Mouse (Mus musculus) T-helper 17 cell (primary cell): ENCODE results near the gene Kcnj14.

Experiments used
- in situ Hi-C, 2 experiments: fragments of 300-600 bp; cut with MboI, MseI; formaldehyde crosslinking; loops; 1 replicate in 1 of 2; 2 replicates in 1 of 2; pipeline ENCODE4 v1.15.1; 2025; ENCODE audit warnings: high pct_unique_total_duplicates in 2 of 2

Kcnj14 gene

DNA sequence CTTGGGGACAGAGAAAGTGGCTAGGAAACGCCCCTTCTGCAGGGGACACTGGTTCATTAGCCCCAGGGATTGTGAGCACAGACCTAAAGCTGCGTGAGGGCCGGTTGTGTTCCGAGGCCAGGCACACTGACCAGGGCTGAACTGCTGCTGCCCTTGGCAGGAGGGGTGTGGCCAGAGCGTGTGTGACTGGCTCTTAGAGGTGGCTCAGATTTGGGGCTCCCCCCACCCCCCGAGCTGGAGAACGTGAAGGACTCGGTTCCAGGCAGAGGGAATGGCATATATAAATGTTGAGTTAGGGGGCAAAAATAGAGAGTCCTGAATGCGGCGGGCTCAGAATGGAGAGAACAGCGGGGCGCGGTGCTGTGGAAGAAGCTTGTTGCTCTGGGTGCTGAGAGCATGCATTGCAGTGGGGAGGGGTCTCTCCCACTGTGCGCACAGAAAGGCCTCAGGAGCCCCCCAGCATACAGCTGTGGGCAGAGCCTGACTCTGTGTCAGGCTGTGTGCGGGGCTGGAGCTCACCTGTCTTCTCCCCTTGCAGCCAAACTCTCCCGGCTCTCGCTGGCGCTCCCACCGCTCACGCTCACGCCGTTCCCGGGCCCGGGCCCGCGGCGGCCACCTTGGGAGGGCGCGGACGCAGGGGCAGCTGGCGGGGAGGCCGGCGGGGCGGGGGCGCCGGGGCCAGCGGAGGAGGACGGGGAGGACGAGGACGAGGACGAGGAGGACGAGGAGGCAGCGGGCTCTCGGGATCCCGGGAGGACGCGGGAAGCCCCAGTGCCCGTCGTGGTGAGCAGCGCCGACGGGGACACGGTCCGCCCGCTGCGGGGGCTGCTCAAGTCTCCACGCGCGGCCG lies 26.7 kb downstream of the Kcnj14 start:
- in situ Hi-C loops: no loop called here

DNA sequence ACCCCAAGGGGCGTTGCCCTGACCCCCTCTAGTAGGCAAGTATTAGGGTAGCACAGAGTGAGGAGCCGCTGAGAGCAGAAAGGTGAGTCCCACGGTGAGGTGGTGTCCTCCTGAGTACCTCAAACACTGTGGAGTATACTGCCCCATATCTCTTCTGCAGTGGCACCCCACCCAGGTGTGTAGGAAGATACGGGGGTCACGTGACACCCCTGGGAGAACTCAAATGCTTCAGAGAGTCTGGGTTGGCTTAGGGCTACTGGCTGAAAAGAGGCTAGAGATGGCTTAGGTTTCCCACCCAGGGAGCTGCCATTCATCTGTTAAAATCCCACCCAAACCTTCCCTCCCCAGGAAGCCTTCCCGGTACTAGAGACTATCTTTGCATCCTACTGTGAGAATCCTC lies 27.6 kb downstream of the Kcnj14 start:
- in situ Hi-C loops: no loop called here

DNA sequence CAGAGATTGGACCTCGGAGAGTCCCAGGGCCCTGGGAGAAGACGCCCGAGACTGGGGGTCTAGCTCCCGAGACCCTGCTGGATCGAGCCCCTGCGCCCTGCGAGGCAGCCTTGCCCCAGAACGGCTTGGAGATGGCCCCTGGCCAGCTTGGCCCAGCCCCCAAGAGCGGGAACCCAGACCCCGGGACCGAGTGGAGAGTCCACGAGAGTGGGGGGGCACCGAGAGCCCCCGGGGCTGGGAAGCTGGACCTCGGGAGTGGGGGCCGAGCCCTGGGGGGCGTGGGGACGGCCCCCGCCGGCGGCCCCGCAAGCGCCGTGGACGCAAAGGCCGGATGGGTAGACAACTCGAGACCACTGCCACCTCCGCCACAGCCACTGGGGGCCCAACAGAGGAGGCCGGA lies 29.6 kb downstream of the Kcnj14 start:
- in situ Hi-C loops: no loop called here

DNA sequence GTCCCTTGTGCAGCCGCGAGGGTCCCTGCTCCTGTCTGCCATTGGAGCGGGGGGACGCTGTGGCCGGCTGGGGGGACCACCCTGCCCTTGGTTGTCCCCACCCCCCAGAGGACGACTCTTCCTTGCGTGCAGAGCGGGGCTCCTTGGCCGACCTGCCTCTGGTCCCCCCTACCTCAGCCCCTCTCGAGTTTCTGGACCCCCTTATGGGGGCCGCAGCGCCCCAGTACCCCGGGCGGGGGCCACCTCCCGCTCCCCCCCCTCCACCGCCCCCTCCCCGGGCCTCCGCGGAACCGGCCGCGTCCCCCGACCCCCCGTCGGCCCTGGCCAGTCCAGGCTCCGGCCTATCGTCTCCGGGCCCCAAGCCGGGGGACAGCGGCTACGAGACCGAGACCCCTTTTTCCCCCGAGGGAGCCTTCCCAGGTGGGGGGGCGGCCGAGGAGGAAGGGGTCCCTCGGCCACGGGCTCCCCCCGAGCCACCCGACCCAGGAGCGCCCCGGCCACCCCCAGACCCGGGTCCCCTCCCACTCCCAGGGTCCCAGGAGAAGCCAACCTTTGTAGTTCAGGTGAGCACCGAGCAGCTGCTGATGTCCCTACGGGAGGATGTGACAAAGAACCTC lies 30.5 kb downstream of the Kcnj14 start:
- in situ Hi-C loops: no loop called here

DNA sequence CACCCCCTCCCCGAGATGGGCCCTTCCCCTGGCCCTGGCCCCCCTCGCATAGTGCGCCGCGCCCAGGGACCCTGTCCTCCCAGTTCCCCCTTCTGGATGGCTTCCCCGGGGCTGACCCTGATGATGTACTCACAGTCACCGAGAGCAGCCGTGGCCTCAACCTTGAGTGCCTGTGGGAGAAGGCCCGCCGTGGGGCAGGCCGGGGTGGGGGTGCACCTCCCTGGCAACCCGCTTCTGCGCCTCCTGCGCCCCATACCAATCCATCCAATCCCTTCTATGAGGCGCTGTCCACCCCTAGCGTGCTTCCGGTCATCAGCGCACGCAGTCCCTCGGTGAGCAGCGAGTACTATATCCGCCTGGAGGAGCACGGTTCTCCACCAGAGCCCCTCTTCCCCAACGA lies 31.3 kb downstream of the Kcnj14 start:
- in situ Hi-C loops: no loop called here

DNA sequence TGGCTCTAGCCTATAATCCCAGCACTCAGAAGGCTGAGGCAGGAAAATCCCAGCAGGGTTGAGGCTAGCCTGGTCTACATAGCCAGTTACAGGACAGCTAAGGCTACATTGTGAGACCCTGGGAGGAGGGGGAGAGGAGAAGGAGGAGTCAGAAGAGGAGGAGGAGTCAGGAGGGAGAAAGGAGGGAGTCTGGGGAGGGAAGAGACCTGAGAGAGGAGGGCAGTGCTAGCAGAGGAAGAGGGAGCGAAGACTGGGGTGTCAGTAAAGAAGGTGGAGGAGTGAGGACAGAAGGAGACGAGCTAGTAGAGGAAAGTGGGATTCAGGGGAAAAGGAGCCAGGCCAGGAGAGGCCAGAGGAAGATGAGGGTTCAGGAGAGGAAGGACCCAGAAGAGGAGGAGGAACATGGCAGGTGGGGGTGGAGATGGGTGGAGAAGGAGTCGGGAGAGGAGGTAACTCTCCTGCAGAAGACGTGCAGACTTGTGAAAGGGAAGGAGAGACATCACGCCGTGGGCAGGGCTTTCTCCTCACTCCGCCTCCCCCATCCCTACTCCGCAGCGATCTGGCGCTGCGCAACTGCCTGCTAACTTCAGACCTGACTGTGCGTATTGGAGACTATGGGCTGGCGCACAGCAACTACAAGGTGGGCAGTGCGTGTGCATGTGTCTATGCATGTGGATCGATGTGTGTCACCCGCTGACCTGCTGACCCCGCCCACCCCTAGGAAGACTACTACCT lies 32.7 kb downstream of the Kcnj14 start:
- in situ Hi-C loops: no loop called here

DNA sequence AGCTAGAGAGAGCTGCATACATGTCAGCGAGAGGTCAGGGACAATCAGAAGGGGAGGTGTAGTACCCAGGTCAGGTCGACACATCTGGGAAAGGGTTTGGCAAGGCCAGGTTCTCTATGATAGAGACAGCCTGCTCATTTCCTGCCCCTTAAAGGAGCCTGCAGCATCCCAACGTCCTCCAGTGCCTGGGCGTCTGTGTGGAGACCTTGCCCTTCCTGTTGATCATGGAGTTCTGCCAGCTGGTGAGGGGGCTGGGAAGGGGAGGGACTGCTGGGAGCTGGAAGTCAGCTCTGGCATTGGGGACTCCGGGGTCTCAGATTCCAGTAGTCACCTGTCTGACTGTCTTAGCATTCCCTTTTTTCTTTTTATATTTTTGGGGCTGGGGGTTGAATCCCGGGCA lies 33.9 kb downstream of the Kcnj14 start:
- in situ Hi-C loops: no loop called here

DNA sequence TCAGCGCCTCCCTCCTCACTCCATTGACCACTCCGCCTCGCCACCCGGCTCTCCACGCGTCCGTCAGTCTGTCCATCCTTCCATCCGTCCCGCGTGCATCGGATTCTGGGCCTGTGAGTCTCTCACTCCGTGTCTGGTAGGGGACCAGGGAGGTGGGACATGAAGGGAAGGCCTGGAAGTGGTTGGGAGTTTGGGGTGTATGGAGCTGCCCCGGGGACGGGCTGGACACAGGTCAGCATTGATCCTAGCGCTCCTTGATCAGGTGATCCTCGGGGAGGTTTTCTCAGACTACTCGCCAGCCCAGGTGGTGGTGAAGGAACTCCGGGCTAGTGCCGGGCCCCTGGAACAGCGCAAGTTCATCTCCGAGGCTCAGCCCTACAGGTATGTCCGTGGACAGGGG lies 36.9 kb downstream of the Kcnj14 start:
- in situ Hi-C loops: no loop called here

DNA sequence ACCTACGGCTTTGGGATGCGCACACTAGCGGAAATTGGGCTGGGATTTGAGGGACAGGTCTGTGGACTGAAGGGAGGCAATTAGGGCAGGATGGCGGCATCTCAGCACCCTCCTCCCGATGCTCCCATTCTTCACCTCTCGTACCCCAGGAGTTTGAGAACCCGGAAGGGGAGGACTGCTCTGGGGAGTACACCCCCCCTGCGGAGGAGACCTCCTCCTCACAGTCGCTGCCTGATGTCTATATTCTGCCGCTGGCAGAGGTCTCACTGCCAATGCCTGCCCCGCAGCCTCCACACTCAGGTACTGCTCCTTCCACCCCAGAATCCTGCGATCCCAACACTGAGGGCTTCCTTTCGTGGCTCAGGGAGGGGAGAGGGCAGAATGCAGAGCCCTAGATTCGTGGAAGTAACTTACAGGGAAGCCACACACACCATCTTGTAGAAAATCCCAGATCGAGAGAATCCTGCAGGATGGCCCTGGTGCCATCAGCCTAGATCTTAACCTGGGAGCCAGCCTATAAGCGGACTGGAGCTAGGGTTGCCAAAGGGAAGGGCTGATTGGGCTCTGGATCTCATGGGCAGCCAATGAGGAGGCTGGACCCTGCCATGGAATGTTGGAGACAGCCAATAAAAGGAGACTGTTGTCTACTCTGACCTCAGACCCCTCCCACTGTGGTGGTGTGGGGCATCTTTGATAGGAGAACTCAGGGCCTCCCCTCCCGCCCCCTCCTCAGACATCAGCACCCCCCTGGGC lies 37.7 kb downstream of the Kcnj14 start:
- in situ Hi-C loops: no loop called here

DNA sequence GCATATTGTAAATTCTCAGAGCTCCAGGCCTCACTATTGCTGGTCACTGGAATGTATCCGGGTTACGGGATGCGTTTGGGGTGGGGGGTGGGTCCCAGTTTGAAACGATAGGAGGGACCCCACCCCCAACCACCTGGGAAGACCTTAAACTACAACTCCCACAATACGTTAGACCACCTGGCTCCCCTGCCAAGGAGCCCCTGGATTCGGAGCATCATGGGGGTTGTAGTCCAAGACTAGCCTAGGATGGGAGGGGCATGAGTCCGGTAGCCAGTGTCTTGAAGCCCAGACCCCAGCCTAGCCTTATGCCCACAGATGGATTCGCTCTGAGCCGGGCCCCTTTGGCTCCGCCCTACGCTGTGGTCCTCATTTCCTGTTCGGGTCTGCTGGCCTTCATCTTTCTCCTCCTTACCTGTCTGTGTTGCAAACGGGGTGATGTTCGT lies 38.4 kb downstream of the Kcnj14 start:
- in situ Hi-C loops: no loop called here

DNA sequence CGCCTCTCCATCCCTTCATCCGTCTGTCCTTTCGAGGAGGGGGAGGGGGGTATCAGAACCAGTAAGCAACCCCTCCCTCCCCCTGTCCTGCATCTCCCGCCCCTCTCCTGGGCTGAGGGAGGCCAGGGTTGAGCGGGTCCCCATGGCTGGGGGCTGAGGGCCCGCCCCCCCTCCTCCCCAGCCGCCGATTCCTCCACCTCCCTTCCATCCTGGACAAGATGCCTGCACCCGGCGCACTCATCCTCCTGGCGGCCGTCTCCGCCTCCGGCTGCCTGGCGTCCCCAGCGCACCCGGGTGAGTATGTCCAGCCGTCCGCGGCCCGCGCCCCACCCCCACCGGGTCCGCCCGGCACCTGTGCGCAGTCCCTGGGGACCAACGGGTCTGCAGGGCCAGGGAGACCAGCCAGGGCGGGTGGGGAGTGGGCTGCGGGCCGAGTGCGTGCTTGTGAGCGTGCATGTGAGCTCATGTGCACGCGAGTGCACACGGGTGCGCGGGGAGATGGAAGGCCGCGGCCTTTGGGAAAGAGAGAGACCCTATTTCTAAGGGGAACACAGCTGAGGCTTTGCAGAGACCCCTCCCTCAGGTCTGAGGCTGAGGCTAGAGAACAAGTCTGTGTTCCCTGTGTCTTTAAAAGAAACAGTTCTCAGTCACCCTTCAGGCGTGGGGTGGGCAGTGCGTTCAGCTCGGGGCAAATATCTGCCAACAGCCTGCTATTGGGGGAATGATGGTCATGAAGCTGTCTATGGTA lies 39.0 kb downstream of the Kcnj14 start:
- in situ Hi-C loops: no loop called here

DNA sequence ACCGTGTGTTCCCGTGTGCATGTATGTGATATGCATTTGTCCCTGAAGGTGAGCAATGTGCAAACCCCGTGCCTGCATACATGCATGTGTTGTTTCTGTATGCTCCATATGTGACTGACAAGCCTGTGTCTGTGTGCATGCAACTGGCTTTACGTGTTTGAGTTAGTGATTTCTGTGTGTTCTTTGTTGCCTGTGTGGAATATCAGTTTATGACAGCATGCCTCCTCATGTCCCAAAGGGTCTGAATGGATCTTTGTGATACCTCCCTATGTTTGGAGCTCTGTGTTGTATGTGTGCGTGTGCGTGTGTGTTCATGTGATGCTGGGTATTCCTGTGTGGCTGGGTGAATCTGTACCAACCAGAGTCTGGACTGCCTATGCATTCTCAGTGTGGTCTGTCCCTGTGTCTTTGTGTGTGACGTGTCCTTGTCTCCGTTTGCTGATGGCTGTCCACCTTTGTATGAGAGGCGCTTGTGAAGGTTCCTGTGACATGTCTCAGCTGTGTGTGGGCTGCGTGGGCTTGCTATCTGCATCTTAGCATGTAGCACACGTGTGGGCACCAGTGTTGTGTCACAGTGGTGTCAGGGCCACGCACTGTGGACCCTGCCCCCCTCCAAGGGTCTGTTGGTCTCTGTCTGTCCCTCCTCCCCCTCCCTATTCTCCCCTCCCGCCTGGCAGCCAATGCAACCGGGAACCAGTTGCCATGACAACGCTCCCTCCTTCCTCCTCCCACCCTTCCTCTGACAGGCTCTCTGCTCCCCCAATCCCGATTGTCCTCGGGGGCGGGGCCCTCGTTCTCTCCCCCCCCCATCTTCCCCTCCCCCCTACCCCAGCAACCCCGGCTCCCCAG lies 39.8 kb downstream of the Kcnj14 start, which contains the start of gene Sult2b1:
TSS of gene Sult2b1 (minus strand) at position 146 of the 849 bp plus-strand sequence.
- in situ Hi-C loops: no loop called here

DNA sequence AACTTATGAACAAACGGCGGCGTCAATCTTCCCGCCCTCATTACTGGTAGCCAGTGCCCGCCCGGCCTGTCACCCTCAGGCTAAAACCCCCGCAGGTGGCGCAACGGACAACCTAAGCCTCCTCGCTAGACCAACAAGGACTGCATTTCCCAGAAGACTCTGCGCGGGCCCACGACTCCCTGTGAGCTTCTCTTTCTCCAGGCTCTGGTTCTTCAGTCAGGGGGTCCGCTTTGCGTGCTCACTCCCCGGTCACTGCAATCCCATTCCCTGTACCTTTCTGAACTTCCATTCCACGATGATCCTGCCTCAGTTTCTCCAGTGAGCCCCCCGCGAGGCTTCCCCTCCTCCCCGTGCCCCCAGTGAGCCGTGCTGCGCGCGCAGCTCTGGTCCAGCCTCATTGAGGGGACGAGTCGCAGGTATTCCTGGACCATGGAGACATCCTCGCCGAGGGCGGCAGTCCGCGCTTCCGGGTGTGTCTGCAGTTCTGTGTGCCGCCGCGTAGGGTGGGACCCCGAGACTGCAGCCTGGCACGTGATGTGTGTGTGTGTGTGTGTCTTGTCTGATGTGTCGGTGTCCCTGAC lies 41.0 kb downstream of the Kcnj14 start, which contains the start of gene Lmtk3:
TSS of gene Lmtk3 (plus strand) at position 228 of the 581 bp plus-strand sequence.
- in situ Hi-C loops: no loop called here

DNA sequence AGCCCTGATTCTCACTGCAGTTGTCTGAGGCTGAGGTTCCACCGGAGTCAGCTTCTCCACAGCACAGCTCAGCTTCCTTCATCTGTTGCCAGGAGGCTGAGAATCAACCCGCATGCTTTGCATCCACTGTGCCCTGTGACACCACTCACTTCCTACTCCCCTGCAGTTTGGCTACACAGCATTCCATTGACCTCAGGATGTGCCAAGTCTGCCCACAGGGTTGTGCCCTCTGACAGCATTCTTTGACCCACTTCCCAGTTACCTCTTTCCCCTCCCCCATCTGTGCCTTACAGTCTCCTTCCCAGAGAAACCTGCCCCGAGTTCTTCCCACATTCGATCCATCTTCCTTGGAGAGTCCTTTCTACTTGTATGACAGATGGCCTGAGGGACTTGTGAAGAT lies 42.3 kb downstream of the Kcnj14 start:
- in situ Hi-C loops: no loop called here

DNA sequence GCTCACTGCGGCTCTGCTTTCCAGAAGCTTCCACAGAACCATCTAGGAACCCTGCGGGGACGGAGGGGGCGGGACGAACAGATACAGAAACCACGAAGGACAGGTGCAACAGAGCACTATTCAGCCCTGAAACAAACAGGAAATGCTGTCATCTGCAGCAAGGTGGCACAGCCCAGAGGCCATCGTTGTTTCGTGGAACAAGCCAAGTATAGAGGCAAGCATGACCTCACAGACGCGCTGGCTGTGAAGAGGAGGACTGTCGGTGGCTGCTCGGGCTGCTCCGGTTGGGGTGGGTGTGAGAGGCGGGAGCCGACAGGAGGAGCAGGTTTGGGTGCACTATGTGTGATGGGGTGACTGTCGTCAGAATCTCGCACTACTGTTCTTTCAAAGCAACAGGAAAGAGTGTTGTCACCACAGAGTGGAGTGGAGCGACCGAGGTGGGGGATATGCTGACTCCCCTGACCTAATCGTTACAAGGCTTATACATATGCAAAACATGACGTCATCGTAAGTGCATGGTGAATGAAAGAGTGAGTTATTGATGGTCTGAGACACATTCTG lies 45.4 kb downstream of the Kcnj14 start:
- in situ Hi-C loops: no loop called here

DNA sequence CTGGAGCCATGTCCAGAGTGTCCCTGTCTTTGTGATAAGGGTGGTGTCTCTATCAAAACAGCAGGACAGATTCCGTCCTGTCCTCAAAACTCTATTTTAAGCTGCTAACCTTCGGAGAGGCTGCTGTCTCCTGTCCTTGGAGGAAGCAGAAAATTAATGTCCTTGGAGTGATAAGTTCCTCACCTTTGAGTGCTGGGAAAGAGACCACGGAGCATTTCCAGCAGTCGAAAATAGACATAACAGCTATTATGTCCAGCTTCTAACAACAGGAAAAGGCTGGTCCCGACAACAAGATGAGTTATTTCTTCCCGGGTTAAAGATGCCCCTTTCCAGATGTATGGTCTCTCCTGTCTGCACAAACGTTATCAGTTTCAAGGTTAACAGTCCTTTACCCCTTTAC lies 49.3 kb downstream of the Kcnj14 start:
- in situ Hi-C loops: no loop called here

DNA sequence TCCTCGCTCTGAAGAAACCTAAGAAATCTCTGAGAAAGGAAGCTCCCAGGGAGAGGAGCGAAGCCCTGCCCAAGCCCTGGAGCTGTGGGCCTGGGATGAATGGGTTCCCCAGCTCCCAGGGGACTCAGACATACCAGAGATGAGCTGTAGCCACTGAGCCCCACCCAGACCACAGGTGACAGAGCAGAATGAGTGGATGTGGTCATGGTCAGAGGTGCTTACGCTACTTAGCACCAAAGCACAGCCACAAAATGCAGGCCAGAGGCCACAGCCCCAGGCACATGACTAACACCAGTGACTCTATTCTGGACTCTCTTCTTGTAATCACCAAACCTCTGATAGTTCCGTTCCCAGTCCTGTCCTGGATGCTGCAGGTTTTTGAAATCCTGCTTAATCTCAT lies 53.5 kb downstream of the Kcnj14 start:
- in situ Hi-C loops: no loop called here

DNA sequence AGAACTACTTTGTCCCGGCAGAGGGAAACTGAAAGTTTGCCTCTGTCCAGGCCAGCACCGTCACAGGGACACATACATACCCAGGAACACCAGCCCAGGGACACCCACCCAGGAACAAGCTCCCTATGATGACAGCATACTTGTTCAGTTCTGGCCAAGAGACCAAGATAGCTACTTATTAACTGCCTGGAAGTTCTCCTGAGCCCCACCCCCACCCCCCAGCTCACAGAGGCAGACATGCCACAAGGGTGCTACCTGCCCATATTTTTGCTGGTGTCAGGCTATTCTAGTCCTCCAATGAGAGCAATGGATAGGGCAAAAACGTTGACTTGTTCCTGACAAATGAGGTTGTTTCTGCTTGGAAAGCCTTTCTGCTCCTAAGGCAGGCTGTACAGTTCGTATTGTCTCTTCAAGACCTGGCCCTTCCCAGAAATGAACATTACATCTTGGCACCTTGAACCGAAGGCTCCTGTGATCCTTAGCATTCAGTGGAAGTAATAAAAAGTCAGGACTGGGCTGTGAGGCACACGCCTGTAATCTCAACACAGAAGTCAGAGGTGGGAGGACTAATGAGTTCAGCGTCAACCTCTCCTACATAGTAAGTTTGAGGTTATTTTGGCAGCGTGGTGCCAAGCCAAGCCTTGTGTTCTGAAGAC lies 54.0 kb downstream of the Kcnj14 start:
- in situ Hi-C loops: no loop called here

DNA sequence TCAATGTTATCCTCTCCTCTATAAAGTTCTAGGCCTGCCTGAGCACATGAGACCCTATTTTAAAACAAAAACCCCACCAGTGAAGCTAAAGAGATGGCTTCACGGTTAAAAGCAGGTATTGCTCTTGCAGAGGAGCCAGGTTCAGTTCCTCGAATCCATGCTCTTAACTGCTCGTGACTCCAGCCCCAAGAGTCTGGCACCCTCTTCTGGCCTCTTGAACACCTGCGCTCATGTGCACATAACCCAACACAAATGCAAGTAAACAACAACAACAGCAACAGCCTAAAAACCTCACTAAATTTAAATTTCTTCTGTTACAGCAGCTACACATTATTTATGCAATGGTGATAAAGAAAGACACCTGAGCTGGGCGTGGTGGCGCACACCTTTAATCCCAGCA lies 57.1 kb downstream of the Kcnj14 start:
- in situ Hi-C loops: no loop called here
